ENCODE assay signal across 8 mouse cellular contexts in the genomic region with DNA sequence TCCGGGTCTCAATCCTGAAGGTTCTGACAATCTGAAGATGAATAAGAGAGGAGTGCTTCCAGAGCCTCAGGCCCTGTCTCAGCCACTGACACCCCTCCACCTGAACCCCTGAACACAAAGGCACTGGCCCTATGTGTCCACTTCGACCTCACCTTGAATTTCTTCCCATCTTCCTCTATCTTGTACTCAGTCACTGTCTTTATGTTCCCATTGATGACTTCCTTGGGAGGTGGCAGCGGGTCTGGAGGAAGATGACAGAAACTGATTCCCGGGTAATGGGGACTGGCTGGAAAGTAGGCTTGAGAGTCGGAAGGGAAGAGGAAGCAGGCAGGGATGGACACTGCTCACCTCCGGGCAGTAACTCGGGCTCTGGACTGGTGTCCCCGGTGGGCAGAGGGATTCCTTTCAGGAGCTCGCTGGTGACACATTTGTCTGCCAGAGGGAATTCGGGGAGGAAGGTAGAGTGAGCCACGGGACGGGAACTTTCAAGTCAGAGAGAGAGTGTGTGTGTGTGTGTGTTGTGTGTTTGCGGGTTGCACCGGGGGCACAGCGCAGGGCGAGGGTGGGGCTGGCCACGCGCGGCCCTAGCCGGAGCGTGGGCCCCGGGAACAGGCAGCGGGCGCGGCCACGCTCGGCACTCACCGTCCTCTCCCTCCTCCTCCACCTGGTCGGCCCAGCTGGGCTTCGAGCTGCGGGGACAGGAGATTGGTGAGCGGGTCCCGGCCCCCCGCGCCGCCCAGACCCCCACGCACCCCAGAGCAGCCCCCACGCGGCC. TPM values are rescaled to one million over a fixed set of nuclear protein-coding genes. Genes with fewer than 3 reads are reported as not detected.
A peak's percentile ranks its signal among the peaks of the same experiment; 100 is the strongest.
DNase-seq lines count a peak whose midpoint lies in the region; ATAC-seq and TF ChIP-seq lines count a peak whose summit lies in the region.

No protein-coding gene starts in this region.

- no peak overlapping the region for H3K27ac ChIP-seq in thymus, adult 2 months (ENCODE audit: control insufficient read depth, insufficient read depth, low read length)
- H3K27ac ChIP-seq in forebrain, embryonic 11.5 days (ENCODE audit: low read depth, low read length) = no peak overlapping the region
- peak overlapping the region; percentile 82 for H3K27ac ChIP-seq in liver, embryonic 12.5 days
- peak overlapping the region; percentile 73 for H3K27ac ChIP-seq in stomach, postnatal 0 days (replicated peaks)

- no peaks in the 10 kb centered on the region for H3K9me3 ChIP-seq in forebrain, embryonic 11.5 days (ENCODE audit: control insufficient read depth, low read length)
- H3K9me3 ChIP-seq in liver, embryonic 12.5 days (replicated peaks) = no peaks in the 10 kb centered on the region
- H3K9me3 ChIP-seq in stomach, postnatal 0 days (ENCODE audit: control insufficient read depth, low read length) = no peaks in the 10 kb centered on the region

- no peak for TF ChIP-seq CTCF in thymus, adult 2 months (IDR thresholded peaks at IDR 0.05; ENCODE audit: borderline replicate concordance, control insufficient read depth, extremely low read depth, insufficient read depth, low read length, poor library complexity)
- no peak for TF ChIP-seq CTCF in stomach, postnatal 0 days (IDR thresholded peaks at IDR 0.05; ENCODE audit: low read depth)

- no peak for TF ChIP-seq EP300 in stomach, postnatal 0 days (optimal IDR thresholded peaks at IDR 0.05)

- ATAC-seq in forebrain, embryonic 11.5 days (replicated peaks; ENCODE audit: low FRiP score) = peak; percentile 67
- peak; percentile 70 for ATAC-seq in liver, embryonic 12.5 days
- ATAC-seq in stomach, postnatal 0 days (ENCODE audit: low FRiP score, low TSS enrichment) = peak; percentile 76

- H3K4me2 ChIP-seq in forebrain, embryonic 11.5 days (ENCODE audit: low read depth, low read length, severe bottlenecking) = peak overlapping the region; percentile 97
- H3K4me2 ChIP-seq in liver, embryonic 12.5 days = peak overlapping the region; percentile 88
- H3K4me2 ChIP-seq in stomach, postnatal 0 days (replicated peaks; ENCODE audit: low read depth) = peak overlapping the region; percentile 95

- H3K9ac ChIP-seq in forebrain, embryonic 11.5 days (ENCODE audit: low read length) = peak overlapping the region; percentile 89
- H3K9ac ChIP-seq in liver, embryonic 12.5 days = peak overlapping the region; percentile 94
- peak overlapping the region; percentile 94 for H3K9ac ChIP-seq in stomach, postnatal 0 days (ENCODE audit: low read length)

- WGBS in thymus, adult 2 months = 3% methylated on average over 39 of the region's 39 CpGs
- WGBS in forebrain, embryonic 11.5 days = 4% methylated on average over 37 of the region's 39 CpGs
- 2% methylated on average over 31 of the region's 39 CpGs for WGBS in liver, embryonic 12.5 days (ENCODE audit: insufficient replicate concordance)
- WGBS in stomach, postnatal 0 days = 4% methylated on average over 30 of the region's 39 CpGs

- DNase-seq in thymus, adult 2 months = no peak
- no peak for DNase-seq in thymus, adult 18-20 months
- DNase-seq in forebrain, embryonic 11.5 days (ENCODE audit: low spot score) = no peak
- DNase-seq in stomach, postnatal 0 days (ENCODE audit: low spot score) = no peak
- DNase-seq in layer of hippocampus, postnatal 25 days (ENCODE audit: extremely low spot score in 1 of 2, low spot score in 1 of 2) = no peak
- no peak for DNase-seq in cerebellum, adult 9-11 months
- no peak for DNase-seq in urinary bladder, postnatal 14 days (ENCODE audit: low spot score)

- no peak for TF ChIP-seq POLR2A in thymus, adult 2 months (IDR thresholded peaks at IDR 0.05; ENCODE audit: control insufficient read depth, extremely low read depth, insufficient read depth, low read length, poor library complexity)

- peak overlapping the region; percentile 85 for H3K4me3 ChIP-seq in thymus, adult 2 months (ENCODE audit: control insufficient read depth, insufficient read depth, low read length)
- peak overlapping the region; percentile 97 for H3K4me3 ChIP-seq in forebrain, embryonic 11.5 days (ENCODE audit: low read depth, low read length)
- H3K4me3 ChIP-seq in liver, embryonic 12.5 days = peak overlapping the region; percentile 89
- H3K4me3 ChIP-seq in stomach, postnatal 0 days (ENCODE audit: low read depth, low read length) = peak overlapping the region; percentile 93

- peaks cover 12% of the 10 kb centered on the region for H3K4me1 ChIP-seq in thymus, adult 2 months (replicated peaks; ENCODE audit: control insufficient read depth, insufficient read depth, low read length)
- peaks cover 12% of the 10 kb centered on the region; the same call in 1 of the 2 replicates for H3K4me1 ChIP-seq in forebrain, embryonic 11.5 days (replicated peaks; ENCODE audit: control insufficient read depth, insufficient read depth, low read length)
- peaks cover 64% of the 10 kb centered on the region for H3K4me1 ChIP-seq in liver, embryonic 12.5 days
- 0 out of 2 replicates have a peak, but pooled peaks cover 4% of the 10 kb centered on the region for H3K4me1 ChIP-seq in stomach, postnatal 0 days (replicated peaks; ENCODE audit: control insufficient read depth, insufficient read depth)

- H3K27me3 ChIP-seq in thymus, adult 2 months (ENCODE audit: control insufficient read depth, insufficient read depth, low read length) = no peaks in the 10 kb centered on the region
- no peaks in the 10 kb centered on the region for H3K27me3 ChIP-seq in forebrain, embryonic 11.5 days (ENCODE audit: control insufficient read depth, insufficient read depth, low read length)
- no peaks in the 10 kb centered on the region for H3K27me3 ChIP-seq in liver, embryonic 12.5 days (replicated peaks)
- no peaks in the 10 kb centered on the region for H3K27me3 ChIP-seq in stomach, postnatal 0 days (ENCODE audit: control insufficient read depth, insufficient read depth, low read length)

- peaks cover 26% of the 10 kb centered on the region for H3K36me3 ChIP-seq in thymus, adult 2 months (ENCODE audit: control insufficient read depth, insufficient read depth, low read length)
- peaks cover 11% of the 10 kb centered on the region; the same call in 1 of the 2 replicates for H3K36me3 ChIP-seq in forebrain, embryonic 11.5 days (ENCODE audit: control insufficient read depth, insufficient read depth, low read length)
- peaks cover 47% of the 10 kb centered on the region for H3K36me3 ChIP-seq in liver, embryonic 12.5 days
- peaks cover 18% of the 10 kb centered on the region for H3K36me3 ChIP-seq in stomach, postnatal 0 days (ENCODE audit: control insufficient read depth, insufficient read depth, low read length)

RNA-seq across cellular contexts. Expression of gene Eif3g, which starts 0.5 kb away (rescaled TPM):
- polyA plus RNA-seq in thymus, adult 2 months (2012; rRNA removed) = 137 and 140 TPM in 2 replicates
- 334 and 367 TPM in 2 replicates for polyA plus RNA-seq in forebrain, embryonic 11.5 days (2014; fragmentation: Nextera tagmentation; extraction: Ambion mirVana)
- 303 and 313 TPM in 2 replicates for polyA plus RNA-seq in liver, embryonic 12.5 days (2016; fragmentation: Nextera tagmentation; extraction: Ambion mirVana)
- polyA plus RNA-seq in stomach, postnatal 0 days (2015; fragmentation: Nextera tagmentation; extraction: Ambion mirVana) = 215 and 221 TPM in 2 replicates
- 100 to 1,000 TPM; 118 to 122 TPM for total RNA-seq in layer of hippocampus, postnatal 25 days (2021)

RNA-seq across cellular contexts. Expression of gene Ppan, which starts 9.9 kb away (rescaled TPM):
- 121 and 140 TPM in 2 replicates for polyA plus RNA-seq in thymus, adult 2 months (2012; rRNA removed)
- polyA plus RNA-seq in forebrain, embryonic 11.5 days (2014; fragmentation: Nextera tagmentation; extraction: Ambion mirVana) = 71.2 and 75.1 TPM in 2 replicates
- polyA plus RNA-seq in liver, embryonic 12.5 days (2016; fragmentation: Nextera tagmentation; extraction: Ambion mirVana) = 124 and 132 TPM in 2 replicates
- 32.4 and 37.3 TPM in 2 replicates for polyA plus RNA-seq in stomach, postnatal 0 days (2015; fragmentation: Nextera tagmentation; extraction: Ambion mirVana)
- total RNA-seq in layer of hippocampus, postnatal 25 days (2021) = 10 to 100 TPM; 23.5 to 25.5 TPM

RNA-seq across cellular contexts. Expression of gene Angptl6, which starts 18.4 kb away (rescaled TPM):
- polyA plus RNA-seq in thymus, adult 2 months (2012; rRNA removed) = 8.7 and 8.8 TPM in 2 replicates
- polyA plus RNA-seq in forebrain, embryonic 11.5 days (2014; fragmentation: Nextera tagmentation; extraction: Ambion mirVana) = 4.3 and 5.3 TPM in 2 replicates
- 10.5 and 11.3 TPM in 2 replicates for polyA plus RNA-seq in liver, embryonic 12.5 days (2016; fragmentation: Nextera tagmentation; extraction: Ambion mirVana)
- 7.7 and 7.9 TPM in 2 replicates for polyA plus RNA-seq in stomach, postnatal 0 days (2015; fragmentation: Nextera tagmentation; extraction: Ambion mirVana)
- total RNA-seq in layer of hippocampus, postnatal 25 days (2021) = 10 to 100 TPM; 10.5 to 11.4 TPM

RNA-seq across cellular contexts. Expression of gene A230050P20Rik, which starts 29.5 kb away (rescaled TPM):
- polyA plus RNA-seq in thymus, adult 2 months (2012; rRNA removed) = 93.1 and 103 TPM in 2 replicates
- 1.3 and 1.6 TPM in 2 replicates for polyA plus RNA-seq in forebrain, embryonic 11.5 days (2014; fragmentation: Nextera tagmentation; extraction: Ambion mirVana)
- polyA plus RNA-seq in liver, embryonic 12.5 days (2016; fragmentation: Nextera tagmentation; extraction: Ambion mirVana) = 7.9 TPM in 2 replicates
- polyA plus RNA-seq in stomach, postnatal 0 days (2015; fragmentation: Nextera tagmentation; extraction: Ambion mirVana) = 6.9 TPM in 2 replicates
- 10 to 100 TPM; 50.7 to 77.1 TPM for total RNA-seq in layer of hippocampus, postnatal 25 days (2021)

Comparison
In these comparisons a context has a peak if more than half of its experiments do, and no peak if none do; other contexts are left out.
1. H3K27ac ChIP-seq: peak in liver, embryonic 12.5 days (single experiment) and stomach, postnatal 0 days (single experiment); none in thymus, adult 2 months (single experiment) and forebrain, embryonic 11.5 days (single experiment).
2. Peak in every context shown above with its lines, with median percentiles within 50 percentile points of each other: H3K4me3 ChIP-seq, ATAC-seq, H3K4me2 ChIP-seq and H3K9ac ChIP-seq.